Mouse (Mus musculus) MEL (cell line): ENCODE results near the gene C1ra. TPM values are rescaled to one million over a fixed set of nuclear protein-coding genes. Genes with fewer than 3 reads are reported as not detected.

ENCODE experiments used
- DNase-seq: peaks from one replicate; pipeline ENCODE4 v3.0.0; 2011; ENCODE audit warnings: low read depth, low spot score
- H3K27ac ChIP-seq: 2 replicates; pipeline ENCODE4 v1.5.1; 2012; ENCODE audit warnings: low read depth, mild to moderate bottlenecking, control low read depth, low read length, moderate library complexity; ENCODE audit not compliant: control insufficient read depth
- H3K27me3 ChIP-seq, 2 experiments: fragments of 150-350 bp in 1 of 2; sonication (generic) in 1 of 2; 2 replicates each; pipeline ENCODE4 v1.6.1; 2012; ENCODE audit warnings: low read length in 2 of 2, mild to moderate bottlenecking in 2 of 2, improper control_type of control experiment in 1 of 2, moderate library complexity in 1 of 2; ENCODE audit not compliant: insufficient read depth in 2 of 2, control insufficient read depth in 1 of 2
- H3K36me3 ChIP-seq, 2 experiments: 2 replicates each; pipeline ENCODE4 v1.6.1; 2012 to 2014; ENCODE audit warnings: low read length in 2 of 2, improper control_type of control experiment in 1 of 2, inconsistent platforms in 1 of 2, mild to moderate bottlenecking in 1 of 2; ENCODE audit not compliant: insufficient read depth in 2 of 2, control insufficient read depth in 1 of 2
- H3K4me1 ChIP-seq, 2 experiments: fragments of 150-350 bp in 1 of 2; sonication (generic) in 1 of 2; 2 replicates each; pipeline ENCODE4 v1.6.1; 2012; ENCODE audit warnings: low read length in 2 of 2, improper control_type of control experiment in 1 of 2, mild to moderate bottlenecking in 1 of 2; ENCODE audit not compliant: insufficient read depth in 2 of 2, control insufficient read depth in 1 of 2
- H3K4me3 ChIP-seq, 2 experiments: fragments of 150-350 bp in 1 of 2; sonication (generic) in 1 of 2; 2 replicates each; pipeline ENCODE4 v1.5.1; 2012; ENCODE audit warnings: low read depth in 2 of 2, low read length in 2 of 2, mild to moderate bottlenecking in 2 of 2, moderate library complexity in 2 of 2, control low read depth in 1 of 2, improper control_type of control experiment in 1 of 2; ENCODE audit not compliant: control insufficient read depth in 1 of 2, insufficient read depth in 1 of 2
- H3K79me2 ChIP-seq: 2 replicates; pipeline ENCODE4 v1.6.1; 2012; ENCODE audit warnings: mild to moderate bottlenecking, low read length, moderate library complexity; ENCODE audit not compliant: control insufficient read depth, poor library complexity, insufficient read depth
- H3K9ac ChIP-seq: 2 replicates; pipeline ENCODE4 v1.6.1; 2012; ENCODE audit warnings: low read depth, mild to moderate bottlenecking, control low read depth, low read length, moderate library complexity; ENCODE audit not compliant: control insufficient read depth, poor library complexity, severe bottlenecking
- H3K9me3 ChIP-seq: fragments of 150-350 bp; sonication (generic); replicated peaks from 2 replicates; pipeline ENCODE4 v1.6.1; 2012; ENCODE audit warnings: mild to moderate bottlenecking, low read length, improper control_type of control experiment, moderate library complexity; ENCODE audit not compliant: insufficient read depth
- CTCF ChIP-seq, 3 experiments: IDR thresholded peaks in 2 of 3; conservative IDR thresholded peaks in 1 of 3; 2 replicates each; pipeline ENCODE4 v1.5.1; 2011 to 2012; ENCODE audit warnings: low read length in 3 of 3, low read depth in 2 of 3, mild to moderate bottlenecking in 2 of 3, improper control_type of control experiment in 1 of 3, inconsistent platforms in 1 of 3, mixed read lengths in 1 of 3, moderate library complexity in 1 of 3; ENCODE audit not compliant: control insufficient read depth in 1 of 3, insufficient read depth in 1 of 3, poor library complexity in 1 of 3, severe bottlenecking in 1 of 3
- E2F4 ChIP-seq: IDR thresholded peaks from 2 replicates; pipeline ENCODE4 v1.6.1; 2011; ENCODE audit warnings: low read depth, low read length, improper control_type of control experiment, borderline replicate concordance
- ELF1 ChIP-seq: IDR thresholded peaks from 2 replicates; pipeline ENCODE4 v1.6.1; 2014; ENCODE audit warnings: low read depth, mild to moderate bottlenecking, inconsistent platforms, low read length, improper control_type of control experiment, moderate library complexity
- EP300 ChIP-seq, 2 experiments: IDR thresholded peaks; 2 replicates each; pipeline ENCODE4 v1.6.1; 2011; ENCODE audit warnings: improper control_type of control experiment in 2 of 2, low read length in 2 of 2, low read depth in 1 of 2, mild to moderate bottlenecking in 1 of 2
- ETS1 ChIP-seq: IDR thresholded peaks from 2 replicates; pipeline ENCODE4 v1.6.1; 2012; ENCODE audit warnings: low read depth, mild to moderate bottlenecking, inconsistent platforms, low read length, improper control_type of control experiment, moderate library complexity
- GATA1 ChIP-seq: IDR thresholded peaks from 2 replicates; pipeline ENCODE4 v1.6.1; 2011; ENCODE audit warnings: low read depth, low read length, improper control_type of control experiment
- HCFC1 ChIP-seq: IDR thresholded peaks from 2 replicates; pipeline ENCODE4 v1.6.1; 2012; ENCODE audit warnings: low read depth, mild to moderate bottlenecking, inconsistent platforms, low read length, improper control_type of control experiment, moderate library complexity
- MAZ ChIP-seq: IDR thresholded peaks from 2 replicates; pipeline ENCODE4 v1.6.1; 2012; ENCODE audit warnings: low read depth, mild to moderate bottlenecking, inconsistent platforms, low read length, improper control_type of control experiment
- MXI1 ChIP-seq: IDR thresholded peaks from 2 replicates; pipeline ENCODE4 v1.6.1; 2011; ENCODE audit warnings: mild to moderate bottlenecking, low read depth, low read length, improper control_type of control experiment
- MYC ChIP-seq: IDR thresholded peaks from 2 replicates; pipeline ENCODE4 v1.6.1; 2011; ENCODE audit warnings: low read depth, mild to moderate bottlenecking, low read length, improper control_type of control experiment, moderate library complexity
- RAD21 ChIP-seq: IDR thresholded peaks from 2 replicates; pipeline ENCODE4 v1.6.1; 2011; ENCODE audit warnings: mild to moderate bottlenecking, low read depth, low read length, improper control_type of control experiment
- RCOR1 ChIP-seq: IDR thresholded peaks from 2 replicates; pipeline ENCODE4 v1.6.1; 2012; ENCODE audit warnings: low read depth, mild to moderate bottlenecking, inconsistent platforms, low read length, improper control_type of control experiment
- SIN3A ChIP-seq: IDR thresholded peaks from 2 replicates; pipeline ENCODE4 v1.6.1; 2012; ENCODE audit warnings: low read length, improper control_type of control experiment, inconsistent platforms
- SMC3 ChIP-seq: IDR thresholded peaks from 2 replicates; pipeline ENCODE4 v1.6.1; 2011; ENCODE audit warnings: low read depth, low read length, improper control_type of control experiment
- TAL1 ChIP-seq: IDR thresholded peaks from 2 replicates; pipeline ENCODE4 v1.6.1; 2012; ENCODE audit warnings: mild to moderate bottlenecking, inconsistent platforms, low read length, moderate library complexity, mixed read lengths
- TBP ChIP-seq: IDR thresholded peaks from 2 replicates; pipeline ENCODE4 v1.8.0; 2011; ENCODE audit warnings: low read depth, low read length, improper control_type of control experiment
- UBTF ChIP-seq: IDR thresholded peaks from 2 replicates; pipeline ENCODE4 v1.6.1; 2012; ENCODE audit warnings: low read depth, mild to moderate bottlenecking, inconsistent platforms, low read length, improper control_type of control experiment, moderate library complexity, borderline replicate concordance; ENCODE audit not compliant: insufficient read depth
- USF1 ChIP-seq: IDR thresholded peaks from 2 replicates; pipeline ENCODE4 v1.6.1; 2014; ENCODE audit warnings: low read depth, mild to moderate bottlenecking, inconsistent platforms, low read length, improper control_type of control experiment, moderate library complexity
- USF2 ChIP-seq, 2 experiments: IDR thresholded peaks; 2 replicates each; pipeline ENCODE4 v1.6.1; 2011 to 2012; ENCODE audit warnings: improper control_type of control experiment in 2 of 2, low read length in 2 of 2, borderline replicate concordance in 1 of 2, inconsistent platforms in 1 of 2, low read depth in 1 of 2, mild to moderate bottlenecking in 1 of 2; ENCODE audit not compliant: insufficient read depth in 1 of 2
- ZC3H11A ChIP-seq: IDR thresholded peaks from 2 replicates; pipeline ENCODE4 v1.6.1; 2012; ENCODE audit warnings: low read depth, mild to moderate bottlenecking, inconsistent platforms, low read length, improper control_type of control experiment
- ZMIZ1 ChIP-seq: IDR thresholded peaks from 2 replicates; pipeline ENCODE4 v1.6.1; 2012; ENCODE audit warnings: low read depth, mild to moderate bottlenecking, inconsistent platforms, low read length, improper control_type of control experiment, moderate library complexity
- ZNF384 ChIP-seq: IDR thresholded peaks from 2 replicates; pipeline ENCODE4 v1.6.1; 2012; ENCODE audit warnings: low read depth, mild to moderate bottlenecking, inconsistent platforms, low read length, improper control_type of control experiment
- polyA plus RNA-seq, 2 experiments: library from polyadenylated mRNA; stranded (reverse) in 1 of 2; unstranded in 1 of 2; fragments of >175 nt in 1 of 2; fragments of >200 nt in 1 of 2; gene quantifications; 2 replicates each; pipeline versions ENCODE4 v1.2.1 to v1.2.4; 2012; ENCODE audit warnings: low replicate concordance in 2 of 2, low read depth in 1 of 2; ENCODE audit not compliant: insufficient read length in 2 of 2, insufficient read depth in 1 of 2, missing spikeins in 1 of 2
- total RNA-seq: library from RNA; depleted of rRNA; stranded (reverse); fragments of 300-350 nt; gene quantifications from 2 replicates; pipeline ENCODE4 v1.2.3, GENCODE M21; 2012; rRNA removed

The C1ra gene
- 0.19 and 0.29 TPM in 2 replicates for total RNA-seq
- under 1 TPM in 1 of 2 experiments, not detected in 1; 0.28 TPM for polyA plus RNA-seq

DNA sequence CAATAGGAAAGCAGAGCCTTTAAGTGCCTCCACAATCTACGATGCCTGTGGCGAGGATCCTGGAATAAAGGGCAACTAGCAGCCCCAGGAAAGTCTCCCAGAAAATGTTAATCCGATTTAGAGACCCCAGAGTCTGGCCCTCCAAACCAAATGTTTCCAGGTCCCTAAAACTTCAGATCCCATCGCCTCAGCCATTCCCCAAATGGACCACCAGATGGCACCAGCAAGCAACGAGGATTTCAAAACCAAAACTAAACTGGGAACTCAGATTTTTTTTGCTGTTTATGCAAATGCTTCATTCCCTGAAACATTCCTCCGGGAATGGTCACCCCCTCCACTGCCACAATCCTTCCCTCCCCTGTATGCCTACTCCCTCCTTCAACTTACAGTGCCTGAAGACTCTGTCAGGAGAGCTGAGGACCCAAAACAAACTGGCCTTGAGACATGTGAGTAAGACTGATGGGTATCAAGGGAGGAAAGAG, at the start of gene C1ra:
TSS of gene C1ra (plus strand) at position 51 of the 482 bp plus-strand sequence.
- Histone ChIP-seq H3K9ac (peak within 1 kb of the TSS; percentile 33; the same call in 1 of the 2 replicates), H3K9me3 (no peaks in the 10 kb centered on the region), H3K4me1 (peaks cover 0 to 2% of the 10 kb centered on the region in 2 experiments; a peak in 2 of 4 replicates), H3K36me3 (peaks cover 0 to 2% of the 10 kb centered on the region in 2 experiments; a peak in 1 of 4 replicates), H3K4me3 (peak within 1 kb of the TSS; percentile 65 to 78), H3K27ac (no peak within 1 kb of the TSS), H3K79me2 (no peaks in the 10 kb centered on the region), H3K27me3 (no peaks in the 10 kb centered on the region; a peak in 1 of 4 replicates)
- TF ChIP-seq EP300 (IDR thresholded peaks at IDR 0.05; ENCODE audit: low read depth in 1 of 2, low read length in 2 of 2) = no peak
- no peak for TF ChIP-seq MXI1
- TF ChIP-seq GATA1 = no peak
- TF ChIP-seq E2F4 = no peak
- peak; percentile 69 for TF ChIP-seq ZC3H11A
- TF ChIP-seq ZNF384 = peak; percentile 79
- TF ChIP-seq ELF1 = no peak
- TF ChIP-seq ZMIZ1 = no peak
- peak; percentile 39; the same call in 1 of the 2 replicates for TF ChIP-seq SIN3A
- TF ChIP-seq UBTF = no peak
- TF ChIP-seq TBP = no peak
- TF ChIP-seq RAD21 = peak; percentile 75
- peak; percentile 44; the same call in 1 of the 2 replicates for TF ChIP-seq RCOR1
- TF ChIP-seq CTCF (IDR thresholded peaks at IDR 0.05 in 2 of 3, conservative IDR thresholded peaks at IDR 0.05 in 1 of 3; ENCODE audit: control insufficient read depth in 1 of 3, insufficient read depth in 1 of 3, low read depth in 2 of 3, low read length in 3 of 3, poor library complexity in 1 of 3, severe bottlenecking in 1 of 3) = peak; percentile 75 to 79 (median 77)
- TF ChIP-seq ETS1 = no peak
- TF ChIP-seq HCFC1 = 0 out of 2 replicates have a peak, but pooled peaks have one; percentile 14
- peak; percentile 87 for TF ChIP-seq SMC3
- DNase-seq = peak; percentile 67

DNA sequence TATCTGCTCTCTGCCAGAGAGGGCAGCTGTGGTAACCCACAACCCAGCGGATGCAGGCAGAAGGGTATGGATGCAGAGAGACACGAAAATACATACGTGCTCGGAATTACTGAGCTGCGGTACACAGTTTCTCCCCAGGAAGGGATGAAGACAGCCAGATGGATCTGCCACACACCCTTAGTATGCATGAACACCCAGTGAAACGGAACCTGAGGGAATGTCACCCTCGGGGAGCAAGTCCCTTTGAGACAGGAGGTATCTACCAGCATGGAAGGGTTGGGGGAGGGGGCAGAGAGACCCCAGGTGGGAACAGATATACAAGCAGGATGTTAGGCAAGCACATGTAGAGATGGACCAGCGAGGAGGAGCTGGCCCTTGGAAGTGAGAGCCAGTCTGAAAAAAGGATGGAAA, 48.3 kb upstream of the C1ra start:
- H3K9ac ChIP-seq = peak overlapping the region; percentile 80
- peaks cover 4 to 27% of the 10 kb centered on the region in 2 experiments for H3K4me1 ChIP-seq
- peak overlapping the region; percentile 76 to 85 for H3K4me3 ChIP-seq
- TF ChIP-seq MAZ = 0 out of 2 replicates have a peak, but pooled peaks have one; percentile 53
- TF ChIP-seq RAD21 = no peak
- TF ChIP-seq CTCF (IDR thresholded peaks at IDR 0.05 in 2 of 3, conservative IDR thresholded peaks at IDR 0.05 in 1 of 3; ENCODE audit: control insufficient read depth in 1 of 3, insufficient read depth in 1 of 3, low read depth in 2 of 3, low read length in 3 of 3, poor library complexity in 1 of 3, severe bottlenecking in 1 of 3) = no peak
- no peak for TF ChIP-seq E2F4
- TF ChIP-seq USF1 = no peak
- TF ChIP-seq ETS1 = 0 out of 2 replicates have a peak, but pooled peaks have one; percentile 14
- no peak for TF ChIP-seq USF2 (IDR thresholded peaks at IDR 0.05; ENCODE audit: borderline replicate concordance in 1 of 2, insufficient read depth in 1 of 2, low read depth in 1 of 2, low read length in 2 of 2)
- TF ChIP-seq MYC = no peak
- TF ChIP-seq ZC3H11A = no peak
- 0 out of 2 replicates have a peak, but pooled peaks have one; percentile 60 for TF ChIP-seq UBTF
- TF ChIP-seq TAL1 = peak; percentile 58
- no peaks in the 10 kb centered on the region for H3K27me3 ChIP-seq
- peak; percentile 57 for DNase-seq
- peaks cover 18% of the 10 kb centered on the region for H3K79me2 ChIP-seq
- H3K9me3 ChIP-seq = no peaks in the 10 kb centered on the region
- H3K36me3 ChIP-seq = peaks cover 2 to 17% of the 10 kb centered on the region in 2 experiments; a peak in 3 of 4 replicates
- peak overlapping the region; percentile 53; the same call in 1 of the 2 replicates for H3K27ac ChIP-seq
